Mouse (Mus musculus) C2C12 (cell line): ENCODE results near the gene Dock1.

Experiments used
- CEBPB ChIP-seq: IDR thresholded peaks from one replicate; pipeline ENCODE4 v1.6.1; 2011; ENCODE audit warnings: low read depth, mild to moderate bottlenecking, control low read depth, moderate library complexity
- CTCF ChIP-seq: IDR thresholded peaks from one replicate; pipeline ENCODE4 v1.5.1; 2011; ENCODE audit not compliant: control insufficient read depth, insufficient read depth, insufficient read length
- MAX ChIP-seq: IDR thresholded peaks from one replicate; pipeline ENCODE4 v1.6.1; 2011; ENCODE audit warnings: mild to moderate bottlenecking, control low read depth
- MYOG ChIP-seq: IDR thresholded peaks from one replicate; pipeline ENCODE4 v1.6.1; 2011; ENCODE audit not compliant: control insufficient read depth, insufficient read length; ENCODE audit errors: extremely low read depth
- USF1 ChIP-seq: IDR thresholded peaks from one replicate; pipeline ENCODE4 v1.6.1; 2011; ENCODE audit warnings: low read depth, mild to moderate bottlenecking, control low read depth, moderate library complexity

GRCm38 (mm10) chr7:134959086-134959485, 288.6 kb downstream of the Dock1 start:
- TF ChIP-seq CTCF (no peak), MYOG (no peak), MAX (no peak), USF1 (no peak), CEBPB (no peak)
